Mouse (Mus musculus) liver, adult 10 weeks (tissue): ENCODE measurements around the gene Ift80. TPM values are rescaled to one million over a fixed set of nuclear protein-coding genes. Genes with fewer than 3 reads are reported as not detected.

ENCODE experiments used
- polyA plus RNA-seq: library from polyadenylated mRNA; stranded (reverse); fragments of 350-450 nt; fragmentation: Illumina TruSeq; extraction: RNeasy Lipid Tissue Mini Kit (QIAGEN cat#74804); gene quantifications from one replicate; pipeline ENCODE4 v1.2.3, GENCODE M21; 2014; ENCODE audit warnings: low read depth, low replicate concordance

The Ift80 gene
- polyA plus RNA-seq: 6.4 TPM

GRCm38 (mm10) chr3:69004437-69005337 lies at the start of gene Ift80, which contains the start of gene Smc4:
Gene Ift80, minus strand, starts transcription at chr3:69004570.
Gene Smc4, plus strand, starts transcription at chr3:69004738.

GRCm38 (mm10) chr3:69044645-69045399 lies 40.5 kb upstream of the Ift80 start, which contains the start of gene Trim59:
Gene Trim59, minus strand, starts transcription at chr3:69044755.

GRCm38 (mm10) chr3:68869211-68869690 lies 135.1 kb downstream of the Ift80 start, which contains the start of gene 1110032F04Rik:
Gene 1110032F04Rik, plus strand, starts transcription at chr3:68869586.

Other genes with a start within 250 kb of the Ift80 start
- gene 1110032F04Rik, start 135.0 kb downstream of the Ift80 start, polyA plus RNA-seq: not detected
- 16.7 TPM for gene Smc4, start 168 bp upstream of the Ift80 start, polyA plus RNA-seq
- gene Trim59, start 40.2 kb upstream of the Ift80 start, polyA plus RNA-seq: 0.82 TPM
- 56.5 TPM for gene Kpna4, start 122.5 kb upstream of the Ift80 start, polyA plus RNA-seq
- gene Arl14, start 217.8 kb upstream of the Ift80 start, polyA plus RNA-seq: not detected